Mouse (Mus musculus) central nervous system, embryonic 18 days (tissue): ENCODE results near the gene Zfp691. TPM values are rescaled to one million over a fixed set of nuclear protein-coding genes. Genes with fewer than 3 reads are reported as not detected.

ENCODE experiments used
- polyA plus RNA-seq: library from polyadenylated mRNA; depleted of rRNA; stranded (reverse); fragments of >200 nt; gene quantifications from 2 replicates; pipeline ENCODE4 v1.2.3, GENCODE M21; 2012; rRNA removed

Zfp691 gene
- 4.2 and 5.2 TPM in 2 replicates for polyA plus RNA-seq

GRCm38 (mm10) chr4:119173851-119174453, at the start of gene Zfp691:
Zfp691 (minus strand) TSS chr4:119174195.

GRCm38 (mm10) chr4:119218169-119218568, 44.2 kb upstream of the Zfp691 start, which contains the start of gene Tmem269:
Tmem269 (minus strand) TSS chr4:119218217.

GRCm38 (mm10) chr4:119194909-119195581, 21.1 kb upstream of the Zfp691 start, which contains the start of gene Svbp:
Svbp (plus strand) TSS chr4:119195306.

GRCm38 (mm10) chr4:119189864-119190263, 15.9 kb upstream of the Zfp691 start, which contains the start of gene Ermap:
Ermap (minus strand) TSS chr4:119190011.

Other genes with a start within 250 kb of the Zfp691 start
- not detected in 2 replicates for gene Olfr1328, start 235.6 kb downstream of the Zfp691 start, polyA plus RNA-seq
- gene Lao1, start 212.6 kb downstream of the Zfp691 start, polyA plus RNA-seq: 0.14 and 0.15 TPM in 2 replicates
- gene Slc2a1, start 65.5 kb downstream of the Zfp691 start, polyA plus RNA-seq: 64.7 and 77.2 TPM in 2 replicates
- gene Ermap, start 15.8 kb upstream of the Zfp691 start, polyA plus RNA-seq: 0.45 and 0.51 TPM in 2 replicates
- gene Svbp, start 21.1 kb upstream of the Zfp691 start, polyA plus RNA-seq: 152 and 154 TPM in 2 replicates
- 0.56 and 0.60 TPM in 2 replicates for gene Tmem269, start 44.0 kb upstream of the Zfp691 start, polyA plus RNA-seq
- 15.4 and 16.3 TPM in 2 replicates for gene AU022252, start 58.5 kb upstream of the Zfp691 start, polyA plus RNA-seq
- gene P3h1, start 58.7 kb upstream of the Zfp691 start, polyA plus RNA-seq: 20.6 and 24.2 TPM in 2 replicates
- 0.56 and 1.1 TPM in 2 replicates for gene Cldn19, start 81.2 kb upstream of the Zfp691 start, polyA plus RNA-seq
- gene Ybx1, start 120.4 kb upstream of the Zfp691 start, polyA plus RNA-seq: 777 and 833 TPM in 2 replicates
- 53.0 and 55.8 TPM in 2 replicates for gene Ppih, start 146.4 kb upstream of the Zfp691 start, polyA plus RNA-seq
- 13.4 and 13.5 TPM in 2 replicates for gene Ccdc30, start 241.3 kb upstream of the Zfp691 start, polyA plus RNA-seq
- gene Ppcs, start 248.2 kb upstream of the Zfp691 start, polyA plus RNA-seq: 10.5 and 10.8 TPM in 2 replicates
- gene Zmynd12, start 248.6 kb upstream of the Zfp691 start, polyA plus RNA-seq: 0.25 and 0.44 TPM in 2 replicates